Mouse (Mus musculus) layer of hippocampus, adult 8-10 months (tissue): ENCODE measurements around the gene Hhatl. TPM values are rescaled to one million over a fixed set of nuclear protein-coding genes. Genes with fewer than 3 reads are reported as not detected.
A peak's percentile ranks its signal among the peaks of the same experiment; 100 is the strongest.

ENCODE experiments used
- DNase-seq, 2 experiments: peaks; one replicate each; pipeline ENCODE4 v3.0.0; 2022; ENCODE audit warnings: low spot score in 2 of 2
- total RNA-seq, 4 experiments: library from RNA; stranded (reverse); gene quantifications; 2 replicates each; pipeline ENCODE4 v1.2.4; 2022

Hhatl gene
- total RNA-seq, 4 experiments from 2014 or later, result 15.2 to 23.6 (median 20.1) TPM

GRCm38 (mm10) chr9:121760271-121761090 is 31.8 kb downstream of the Hhatl start:
- peak in 1 of 2 experiments; percentile 53 for DNase-seq

- DNase-seq, result peak; percentile 63 to 64
Measured at GRCm38 (mm10) chr9:121759091-121760081, 32.9 kb downstream of the Hhatl start, which contains the start of gene Zfp651. TSS of gene Zfp651 (plus strand) at chr9:121759330.

GRCm38 (mm10) chr9:121757835-121758814 is 34.2 kb downstream of the Hhatl start:
- DNase-seq, result peak; percentile 12 to 21

- peak in 1 of 2 experiments; percentile 47 for DNase-seq
Measured at GRCm38 (mm10) chr9:121757432-121757831, 34.9 kb downstream of the Hhatl start.

- no peak for DNase-seq
Measured at GRCm38 (mm10) chr9:121756785-121757184, 35.5 kb downstream of the Hhatl start.

GRCm38 (mm10) chr9:121754624-121755023 is 37.7 kb downstream of the Hhatl start:
- DNase-seq, result no peak

- no peak for DNase-seq
Measured at GRCm38 (mm10) chr9:121752774-121753173, 39.5 kb downstream of the Hhatl start.

- DNase-seq, result no peak
Measured at GRCm38 (mm10) chr9:121744051-121744450, 48.3 kb downstream of the Hhatl start.

- no peak for DNase-seq
Measured at GRCm38 (mm10) chr9:121741168-121741567, 51.1 kb downstream of the Hhatl start.

- no peak for DNase-seq
Measured at GRCm38 (mm10) chr9:121740490-121740889, 51.8 kb downstream of the Hhatl start.

Other genes starting within 250 kb of the Hhatl start
- 1 to 10 TPM in 3 of 4 experiments, under 1 TPM in 1; 0.80 to 4.4 (median 3.2) TPM for gene Lyzl4, start 150.4 kb downstream of the Hhatl start, total RNA-seq
- 10 to 100 TPM; 17.8 to 20.5 (median 18.4) TPM for gene Vipr1, start 149.8 kb downstream of the Hhatl start, total RNA-seq
- gene Sec22c, start 87.0 kb downstream of the Hhatl start, total RNA-seq, result 10 to 100 TPM; 22.7 to 34.7 (median 29.1) TPM
- gene Ss18l2, start 82.2 kb downstream of the Hhatl start, total RNA-seq, result 10 to 100 TPM; 64.8 to 73.8 (median 69.7) TPM
- gene Nktr, start 73.3 kb downstream of the Hhatl start, total RNA-seq, result 100 to 1,000 TPM in 3 of 4 experiments, 10 to 100 TPM in 1; 96.7 to 159 (median 122) TPM
- 100 to 1,000 TPM in 2 of 4 experiments, 10 to 100 TPM in 2; 97.3 to 102 (median 99.5) TPM for gene Zfp651, start 33.2 kb downstream of the Hhatl start, total RNA-seq
- 1 to 10 TPM; 3.5 to 5.7 (median 4.4) TPM for gene Klhl40, start 14.9 kb downstream of the Hhatl start, total RNA-seq
- 10 to 100 TPM in 1 of 4 experiments, 1 to 10 TPM in 3; 4.3 to 10.7 (median 9.4) TPM for gene Ccdc13, start 47.0 kb upstream of the Hhatl start, total RNA-seq
- gene Higd1a, start 65.9 kb upstream of the Hhatl start, total RNA-seq, result 10 to 100 TPM; 73.8 to 88.7 (median 86.3) TPM
- gene Ackr2, start 105.8 kb upstream of the Hhatl start, total RNA-seq, result 1 to 10 TPM; 1.8 to 2.8 (median 2.2) TPM
- not detected for gene Cyp8b1, start 123.8 kb upstream of the Hhatl start, total RNA-seq
- 1 to 10 TPM; 5.4 to 7.6 (median 7.0) TPM for gene Fam198a, start 158.5 kb upstream of the Hhatl start, total RNA-seq
- gene Pomgnt2, start 204.6 kb upstream of the Hhatl start, total RNA-seq, result 10 to 100 TPM; 37.2 to 46.1 (median 43.4) TPM